Mouse (Mus musculus) MEL (cell line): ENCODE results near the gene Atp1a1. TPM values are rescaled to one million over a fixed set of nuclear protein-coding genes. Genes with fewer than 3 reads are reported as not detected.

Source experiments
- DNase-seq: peaks from one replicate; pipeline ENCODE4 v3.0.0; 2011; ENCODE audit warnings: low read depth, low spot score
- H3K27ac ChIP-seq: 2 replicates; pipeline ENCODE4 v1.5.1; 2012; ENCODE audit warnings: low read depth, mild to moderate bottlenecking, control low read depth, low read length, moderate library complexity; ENCODE audit not compliant: control insufficient read depth
- H3K27me3 ChIP-seq, 2 experiments: fragments of 150-350 bp in 1 of 2; sonication (generic) in 1 of 2; 2 replicates each; pipeline ENCODE4 v1.6.1; 2012; ENCODE audit warnings: low read length in 2 of 2, mild to moderate bottlenecking in 2 of 2, improper control_type of control experiment in 1 of 2, moderate library complexity in 1 of 2; ENCODE audit not compliant: insufficient read depth in 2 of 2, control insufficient read depth in 1 of 2
- H3K36me3 ChIP-seq, 2 experiments: 2 replicates each; pipeline ENCODE4 v1.6.1; 2012 to 2014; ENCODE audit warnings: low read length in 2 of 2, improper control_type of control experiment in 1 of 2, inconsistent platforms in 1 of 2, mild to moderate bottlenecking in 1 of 2; ENCODE audit not compliant: insufficient read depth in 2 of 2, control insufficient read depth in 1 of 2
- H3K4me1 ChIP-seq, 2 experiments: fragments of 150-350 bp in 1 of 2; sonication (generic) in 1 of 2; 2 replicates each; pipeline ENCODE4 v1.6.1; 2012; ENCODE audit warnings: low read length in 2 of 2, improper control_type of control experiment in 1 of 2, mild to moderate bottlenecking in 1 of 2; ENCODE audit not compliant: insufficient read depth in 2 of 2, control insufficient read depth in 1 of 2
- H3K4me3 ChIP-seq, 2 experiments: fragments of 150-350 bp in 1 of 2; sonication (generic) in 1 of 2; 2 replicates each; pipeline ENCODE4 v1.5.1; 2012; ENCODE audit warnings: low read depth in 2 of 2, low read length in 2 of 2, mild to moderate bottlenecking in 2 of 2, moderate library complexity in 2 of 2, control low read depth in 1 of 2, improper control_type of control experiment in 1 of 2; ENCODE audit not compliant: control insufficient read depth in 1 of 2, insufficient read depth in 1 of 2
- H3K79me2 ChIP-seq: 2 replicates; pipeline ENCODE4 v1.6.1; 2012; ENCODE audit warnings: mild to moderate bottlenecking, low read length, moderate library complexity; ENCODE audit not compliant: control insufficient read depth, poor library complexity, insufficient read depth
- H3K9ac ChIP-seq: 2 replicates; pipeline ENCODE4 v1.6.1; 2012; ENCODE audit warnings: low read depth, mild to moderate bottlenecking, control low read depth, low read length, moderate library complexity; ENCODE audit not compliant: control insufficient read depth, poor library complexity, severe bottlenecking
- H3K9me3 ChIP-seq: fragments of 150-350 bp; sonication (generic); replicated peaks from 2 replicates; pipeline ENCODE4 v1.6.1; 2012; ENCODE audit warnings: mild to moderate bottlenecking, low read length, improper control_type of control experiment, moderate library complexity; ENCODE audit not compliant: insufficient read depth
- CTCF ChIP-seq, 3 experiments: IDR thresholded peaks in 2 of 3; conservative IDR thresholded peaks in 1 of 3; 2 replicates each; pipeline ENCODE4 v1.5.1; 2011 to 2012; ENCODE audit warnings: low read length in 3 of 3, low read depth in 2 of 3, mild to moderate bottlenecking in 2 of 3, improper control_type of control experiment in 1 of 3, inconsistent platforms in 1 of 3, mixed read lengths in 1 of 3, moderate library complexity in 1 of 3; ENCODE audit not compliant: control insufficient read depth in 1 of 3, insufficient read depth in 1 of 3, poor library complexity in 1 of 3, severe bottlenecking in 1 of 3
- EP300 ChIP-seq, 2 experiments: IDR thresholded peaks; 2 replicates each; pipeline ENCODE4 v1.6.1; 2011; ENCODE audit warnings: improper control_type of control experiment in 2 of 2, low read length in 2 of 2, low read depth in 1 of 2, mild to moderate bottlenecking in 1 of 2
- GABPA ChIP-seq: IDR thresholded peaks from 2 replicates; pipeline ENCODE4 v1.6.1; 2012; ENCODE audit warnings: low read depth, mild to moderate bottlenecking, inconsistent platforms, low read length, improper control_type of control experiment, moderate library complexity
- KAT2A ChIP-seq: conservative IDR thresholded peaks from 2 replicates; pipeline ENCODE4 v1.6.1; 2012; ENCODE audit warnings: low read depth, low read length, improper control_type of control experiment, inconsistent platforms
- MAFK ChIP-seq: IDR thresholded peaks from 2 replicates; pipeline ENCODE4 v1.6.1; 2011; ENCODE audit warnings: low read depth, mild to moderate bottlenecking, low read length, improper control_type of control experiment, borderline replicate concordance
- MAX ChIP-seq: IDR thresholded peaks from 2 replicates; pipeline ENCODE4 v1.6.1; 2011; ENCODE audit warnings: low read length, improper control_type of control experiment
- MAZ ChIP-seq: IDR thresholded peaks from 2 replicates; pipeline ENCODE4 v1.6.1; 2012; ENCODE audit warnings: low read depth, mild to moderate bottlenecking, inconsistent platforms, low read length, improper control_type of control experiment
- MEF2A ChIP-seq: IDR thresholded peaks from 2 replicates; pipeline ENCODE4 v1.6.1; 2014; ENCODE audit warnings: low read depth, mild to moderate bottlenecking, inconsistent platforms, low read length, improper control_type of control experiment; ENCODE audit not compliant: poor library complexity, insufficient replicate concordance, severe bottlenecking; ENCODE audit errors: extremely low read depth
- MXI1 ChIP-seq: IDR thresholded peaks from 2 replicates; pipeline ENCODE4 v1.6.1; 2011; ENCODE audit warnings: mild to moderate bottlenecking, low read depth, low read length, improper control_type of control experiment
- MYB ChIP-seq: IDR thresholded peaks from 2 replicates; pipeline ENCODE4 v1.6.1; 2011; ENCODE audit warnings: mild to moderate bottlenecking, low read depth, low read length, improper control_type of control experiment
- MYC ChIP-seq: IDR thresholded peaks from 2 replicates; pipeline ENCODE4 v1.6.1; 2011; ENCODE audit warnings: low read depth, mild to moderate bottlenecking, low read length, improper control_type of control experiment, moderate library complexity
- NELFE ChIP-seq: IDR thresholded peaks from 2 replicates; pipeline ENCODE4 v1.6.1; 2011; ENCODE audit warnings: low read depth, low read length, improper control_type of control experiment
- POLR2A ChIP-seq, 2 experiments: IDR thresholded peaks; 2 replicates each; pipeline ENCODE4 v1.6.1; 2011 to 2012; ENCODE audit warnings: low read length in 2 of 2, mild to moderate bottlenecking in 2 of 2, control low read depth in 1 of 2, improper control_type of control experiment in 1 of 2, low read depth in 1 of 2, moderate library complexity in 1 of 2; ENCODE audit not compliant: control insufficient read depth in 1 of 2, insufficient read depth in 1 of 2, poor library complexity in 1 of 2
- POLR2AphosphoS2 ChIP-seq: IDR thresholded peaks from 2 replicates; pipeline ENCODE4 v1.6.1; 2011; ENCODE audit warnings: low read length, improper control_type of control experiment
- POLR2AphosphoS5 ChIP-seq: IDR thresholded peaks from 2 replicates; pipeline ENCODE4 v1.6.1; 2012; ENCODE audit warnings: low read depth, borderline replicate concordance, mild to moderate bottlenecking, inconsistent platforms, low read length, moderate library complexity, mixed read lengths
- RAD21 ChIP-seq: IDR thresholded peaks from 2 replicates; pipeline ENCODE4 v1.6.1; 2011; ENCODE audit warnings: mild to moderate bottlenecking, low read depth, low read length, improper control_type of control experiment
- SIN3A ChIP-seq: IDR thresholded peaks from 2 replicates; pipeline ENCODE4 v1.6.1; 2012; ENCODE audit warnings: low read length, improper control_type of control experiment, inconsistent platforms
- TAL1 ChIP-seq: IDR thresholded peaks from 2 replicates; pipeline ENCODE4 v1.6.1; 2012; ENCODE audit warnings: mild to moderate bottlenecking, inconsistent platforms, low read length, moderate library complexity, mixed read lengths
- TBP ChIP-seq: IDR thresholded peaks from 2 replicates; pipeline ENCODE4 v1.8.0; 2011; ENCODE audit warnings: low read depth, low read length, improper control_type of control experiment
- TCF12 ChIP-seq: IDR thresholded peaks from 2 replicates; pipeline ENCODE4 v1.6.1; 2014; ENCODE audit warnings: low read depth, mild to moderate bottlenecking, inconsistent platforms, low read length, improper control_type of control experiment, moderate library complexity
- ZC3H11A ChIP-seq: IDR thresholded peaks from 2 replicates; pipeline ENCODE4 v1.6.1; 2012; ENCODE audit warnings: low read depth, mild to moderate bottlenecking, inconsistent platforms, low read length, improper control_type of control experiment
- ZKSCAN1 ChIP-seq: IDR thresholded peaks from 2 replicates; pipeline ENCODE4 v1.6.1; 2012; ENCODE audit warnings: low read depth, mild to moderate bottlenecking, inconsistent platforms, low read length, improper control_type of control experiment, moderate library complexity
- ZMIZ1 ChIP-seq: IDR thresholded peaks from 2 replicates; pipeline ENCODE4 v1.6.1; 2012; ENCODE audit warnings: low read depth, mild to moderate bottlenecking, inconsistent platforms, low read length, improper control_type of control experiment, moderate library complexity
- polyA plus RNA-seq, 2 experiments: library from polyadenylated mRNA; stranded (reverse) in 1 of 2; unstranded in 1 of 2; fragments of >175 nt in 1 of 2; fragments of >200 nt in 1 of 2; gene quantifications; 2 replicates each; pipeline versions ENCODE4 v1.2.1 to v1.2.4; 2012; ENCODE audit warnings: low replicate concordance in 2 of 2, low read depth in 1 of 2; ENCODE audit not compliant: insufficient read length in 2 of 2, insufficient read depth in 1 of 2, missing spikeins in 1 of 2
- total RNA-seq: library from RNA; depleted of rRNA; stranded (reverse); fragments of 300-350 nt; gene quantifications from 2 replicates; pipeline ENCODE4 v1.2.3, GENCODE M21; 2012

The Atp1a1 gene
- total and polyA plus RNA-seq, 3 experiments: 136 to 174 TPM; not detected in 1

DNA sequence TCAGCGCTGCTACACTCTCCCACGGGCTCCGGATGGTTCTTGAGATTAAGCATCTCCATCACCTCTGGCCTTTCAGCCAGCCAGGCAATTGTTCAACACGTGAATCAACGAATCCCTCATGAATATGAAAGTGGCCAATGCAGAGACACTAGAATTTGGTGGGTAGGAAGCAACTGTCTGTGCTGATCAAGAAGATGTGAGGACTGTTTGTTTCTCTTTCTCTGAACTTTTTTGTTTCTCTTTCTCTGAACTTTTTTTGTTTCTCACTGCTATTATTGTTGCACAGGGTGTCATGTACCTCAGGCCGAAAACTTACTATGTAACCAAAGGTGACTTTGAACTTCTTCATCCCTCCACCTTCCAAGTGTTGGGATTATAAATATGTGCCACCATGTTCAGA, 62.9 kb downstream of the Atp1a1 start:
- no peak overlapping the region for H3K9ac ChIP-seq
- H3K79me2 ChIP-seq: no peaks in the 10 kb centered on the region
- no peaks in the 10 kb centered on the region for H3K4me1 ChIP-seq
- no peaks in the 10 kb centered on the region for H3K9me3 ChIP-seq
- no peak overlapping the region for H3K27ac ChIP-seq
- H3K27me3 ChIP-seq: peaks cover 0 to 3% of the 10 kb centered on the region in 2 experiments; a peak in 3 of 4 replicates
- DNase-seq: no peak
- TF ChIP-seq MAFK: no peak
- no peak for TF ChIP-seq ZC3H11A
- TF ChIP-seq MEF2A: no peak
- no peak for TF ChIP-seq RAD21
- no peak for TF ChIP-seq MAX
- no peak for TF ChIP-seq ZKSCAN1
- no peak for TF ChIP-seq POLR2AphosphoS2
- TF ChIP-seq POLR2AphosphoS5: no peak
- no peak for TF ChIP-seq KAT2A
- TF ChIP-seq POLR2A (IDR thresholded peaks at IDR 0.05; ENCODE audit: control insufficient read depth in 1 of 2, insufficient read depth in 1 of 2, low read depth in 1 of 2, low read length in 2 of 2, poor library complexity in 1 of 2): no peak
- TF ChIP-seq GABPA: no peak
- no peak for TF ChIP-seq SIN3A
- H3K4me3 ChIP-seq: no peak overlapping the region
- no peaks in the 10 kb centered on the region for H3K36me3 ChIP-seq

DNA sequence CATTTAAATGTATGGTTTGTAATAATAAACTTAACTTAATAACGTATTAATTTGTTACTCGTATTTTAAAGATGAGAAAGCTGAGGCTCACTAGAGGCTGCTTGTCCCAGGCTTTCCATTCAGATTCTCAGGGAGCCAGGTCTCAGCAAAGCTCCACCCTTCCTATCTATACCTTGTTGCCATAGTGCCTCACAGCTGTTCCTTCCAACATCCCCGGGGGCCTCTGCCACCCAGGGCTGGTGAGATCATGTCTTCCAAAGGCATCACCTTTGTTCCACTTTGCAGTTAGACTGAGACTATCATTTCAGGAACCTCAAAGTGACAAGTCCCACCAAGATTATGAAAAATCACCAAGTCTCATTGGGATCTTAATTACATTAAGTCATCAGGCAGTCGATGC, 63.9 kb downstream of the Atp1a1 start:
- peaks cover 0 to 3% of the 10 kb centered on the region in 2 experiments; a peak in 3 of 4 replicates for H3K27me3 ChIP-seq
- H3K4me3 ChIP-seq: no peak overlapping the region
- H3K27ac ChIP-seq: no peak overlapping the region
- DNase-seq: no peak
- no peak overlapping the region for H3K9ac ChIP-seq
- no peaks in the 10 kb centered on the region for H3K9me3 ChIP-seq
- H3K36me3 ChIP-seq: no peaks in the 10 kb centered on the region
- H3K79me2 ChIP-seq: no peaks in the 10 kb centered on the region
- TF ChIP-seq ZC3H11A (no peak), SIN3A (no peak), NELFE (no peak), MYC (no peak), MYB (no peak), TCF12 (no peak), KAT2A (no peak), POLR2A (IDR thresholded peaks at IDR 0.05; ENCODE audit: control insufficient read depth in 1 of 2, insufficient read depth in 1 of 2, low read depth in 1 of 2, low read length in 2 of 2, poor library complexity in 1 of 2) (no peak), EP300 (IDR thresholded peaks at IDR 0.05; ENCODE audit: low read depth in 1 of 2, low read length in 2 of 2) (no peak), TAL1 (no peak), TBP (no peak), MXI1 (no peak), MAZ (no peak), CTCF (IDR thresholded peaks at IDR 0.05 in 2 of 3, conservative IDR thresholded peaks at IDR 0.05 in 1 of 3; ENCODE audit: control insufficient read depth in 1 of 3, insufficient read depth in 1 of 3, low read depth in 2 of 3, low read length in 3 of 3, poor library complexity in 1 of 3, severe bottlenecking in 1 of 3) (no peak), ZMIZ1 (no peak), MEF2A (no peak)
- no peaks in the 10 kb centered on the region for H3K4me1 ChIP-seq
